Mouse (Mus musculus) cerebellum, adult 9-11 months (tissue): ENCODE measurements around the gene Mzt1.

ENCODE experiments used
- DNase-seq: peaks from one replicate; pipeline ENCODE4 v3.0.0; 2022

Gene Mzt1

DNA sequence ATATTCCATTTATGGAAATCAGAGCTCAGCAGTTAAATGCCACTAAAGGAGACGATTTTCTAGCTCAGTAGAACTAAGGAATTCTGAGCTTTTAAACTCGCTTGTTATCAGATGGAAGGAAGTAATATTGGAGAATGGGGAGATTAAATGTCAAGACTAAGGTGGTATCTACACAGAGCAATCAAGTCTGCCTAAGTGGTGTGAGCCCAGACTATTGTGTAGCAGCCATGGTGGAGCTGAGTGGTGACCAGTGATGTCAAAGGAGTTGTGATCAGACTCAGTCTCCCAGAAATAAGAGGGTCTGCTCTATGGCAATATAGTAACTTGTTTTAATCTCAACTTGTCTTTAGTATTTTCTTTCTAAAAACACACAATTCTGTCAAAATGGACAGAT, 35.0 kb downstream of the Mzt1 start:
- DNase-seq: no peak

DNA sequence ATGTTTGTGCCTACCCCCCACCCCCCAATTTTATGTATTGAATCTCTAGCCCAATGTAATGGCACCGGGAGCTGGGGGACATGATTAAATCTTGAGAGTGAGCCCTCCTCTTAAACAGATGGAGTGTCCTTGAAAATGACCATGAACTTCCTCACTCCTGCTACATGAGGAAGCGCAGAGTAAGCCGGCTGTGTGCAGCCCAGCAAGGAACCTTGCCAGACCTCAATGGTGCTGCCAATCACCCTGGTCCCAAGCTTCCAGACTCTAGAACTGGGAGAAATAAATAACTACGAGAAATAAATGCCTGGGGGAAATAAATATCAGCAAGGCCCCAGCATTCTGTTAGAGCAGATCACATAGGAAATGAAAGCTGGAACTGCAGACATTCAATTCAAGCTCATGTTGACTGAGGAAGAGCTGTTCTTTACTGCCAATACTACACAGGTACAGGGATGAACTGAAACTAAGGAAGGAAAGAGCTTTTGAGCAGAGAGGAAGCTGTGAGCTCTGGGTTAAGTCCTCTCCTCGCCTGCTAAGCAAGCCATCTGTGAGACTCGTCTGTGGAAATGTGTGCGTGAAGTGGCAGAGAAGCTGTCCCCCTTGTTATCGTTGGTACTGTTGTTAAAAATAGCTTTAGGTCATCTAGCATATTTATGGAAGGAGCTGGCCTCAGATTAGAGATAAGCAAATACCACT, 35.6 kb downstream of the Mzt1 start:
- DNase-seq: no peak

GRCm38 (mm10) chr14:98994218-98994617, 51.7 kb downstream of the Mzt1 start, which contains the start of gene Rpl36a-ps1:
TSS of gene Rpl36a-ps1 (minus strand) at chr14:98994318.
- DNase-seq: no peak

- DNase-seq: no peak
Measured at GRCm38 (mm10) chr14:98992482-98992881, 53.5 kb downstream of the Mzt1 start.

DNA sequence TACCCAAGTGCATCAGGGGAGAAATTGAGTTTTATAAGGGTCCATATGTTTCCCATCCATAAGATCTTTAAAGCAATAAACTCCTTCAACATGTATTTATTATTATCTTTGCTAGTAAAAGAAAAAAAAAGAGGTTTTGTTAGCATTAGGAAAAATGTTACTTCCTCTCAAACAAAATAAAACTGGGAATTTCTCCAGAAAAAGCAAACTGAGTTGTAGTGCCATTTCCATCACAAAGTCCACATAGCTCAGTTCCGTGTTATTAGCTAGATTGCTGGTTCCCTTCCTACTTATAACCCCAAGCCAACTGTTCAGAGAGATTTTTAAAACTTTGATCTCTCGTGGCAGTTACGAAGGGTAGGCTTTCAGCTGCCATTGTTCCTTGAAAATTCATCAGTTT, 55.3 kb downstream of the Mzt1 start:
- no peak for DNase-seq

DNA sequence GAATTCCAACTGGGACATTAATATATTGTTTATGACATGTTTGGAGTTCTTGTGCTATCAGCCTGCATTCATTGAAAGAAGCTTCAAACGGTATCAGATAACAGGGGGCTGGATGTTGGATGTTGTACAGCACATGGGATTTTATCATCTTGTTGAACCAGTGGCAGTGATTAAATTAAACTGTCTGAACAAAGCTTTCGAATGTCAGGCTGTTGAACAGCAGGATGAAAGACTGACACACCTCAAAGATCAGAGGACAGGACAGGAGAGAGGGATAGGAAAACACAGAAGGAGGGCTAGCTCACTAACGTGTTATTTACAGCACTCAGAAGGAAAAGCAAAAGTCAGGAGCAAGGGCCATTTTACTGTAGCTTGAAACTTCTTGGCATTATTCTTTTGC, 56.1 kb downstream of the Mzt1 start:
- no peak for DNase-seq
